Mouse (Mus musculus) kidney, adult 2 months (tissue): ENCODE data around the gene Iqcf5. TPM values are rescaled to one million over a fixed set of nuclear protein-coding genes. Genes with fewer than 3 reads are reported as not detected.
A peak's percentile ranks its signal among the peaks of the same experiment; 100 is the strongest.

Source experiments
- DNase-seq: peaks from one replicate; pipeline ENCODE4 v3.0.0; 2021
- H3K27ac ChIP-seq: fragments of 200-500 bp; 2 replicates; pipeline ENCODE4 v1.5.1; 2012; ENCODE audit warnings: low read depth, low read length, control low read depth, inconsistent platforms; ENCODE audit not compliant: insufficient read depth
- H3K27me3 ChIP-seq: fragments of 200-500 bp; replicated peaks from 2 replicates; pipeline ENCODE4 v1.6.1; 2012; ENCODE audit warnings: mild to moderate bottlenecking, moderate library complexity, low read length, inconsistent platforms; ENCODE audit not compliant: control insufficient read depth, insufficient read depth
- H3K36me3 ChIP-seq: fragments of 200-500 bp; 2 replicates; pipeline ENCODE4 v1.6.1; 2012; ENCODE audit warnings: mild to moderate bottlenecking, moderate library complexity, low read length, inconsistent platforms; ENCODE audit not compliant: control insufficient read depth, insufficient read depth
- H3K4me1 ChIP-seq: fragments of 200-500 bp; 2 replicates; pipeline ENCODE4 v1.6.1; 2011; ENCODE audit warnings: low read length; ENCODE audit not compliant: control insufficient read depth, insufficient read depth
- H3K4me3 ChIP-seq: fragments of 200-500 bp; 2 replicates; pipeline ENCODE4 v1.5.1; 2011; ENCODE audit warnings: mild to moderate bottlenecking, low read depth, low read length, control low read depth; ENCODE audit not compliant: insufficient read depth
- CTCF ChIP-seq: fragments of 200-500 bp; conservative IDR thresholded peaks from 2 replicates; pipeline ENCODE4 v1.5.1; 2011; ENCODE audit warnings: low read depth, mild to moderate bottlenecking, control low read depth, low read length, moderate library complexity, mixed read lengths; ENCODE audit not compliant: insufficient read depth, insufficient read length
- POLR2A ChIP-seq: fragments of 200-500 bp; IDR thresholded peaks from one replicate; pipeline ENCODE4 v1.6.1; 2011; ENCODE audit warnings: low read depth, low read length, control low read depth
- WGBS: fragments of 180-500 bp; shearing (Covaris S2); methylation state at CpG from one replicate; pipeline ENCODE4 v1.1.7; 2018; 5-methylcytosine and 5-hydroxymethylcytosine counted together
- polyA plus RNA-seq: library from polyadenylated mRNA; depleted of rRNA; stranded (reverse); fragments of >200 nt; gene quantifications from 2 replicates; pipeline ENCODE4 v1.2.3, GENCODE M21; 2012

Gene Iqcf5
- polyA plus RNA-seq, 1 experiment = 0.39 TPM

- peaks cover 18% of the 10 kb centered on the region for H3K4me1 ChIP-seq
- no peaks in the 10 kb centered on the region for H3K36me3 ChIP-seq
- H3K27me3 ChIP-seq = no peaks in the 10 kb centered on the region
- WGBS = 64% methylated on average over 10 of the region's 10 CpGs
- H3K27ac ChIP-seq = peak within 1 kb of the TSS; percentile 81
- TF ChIP-seq CTCF (no peak), POLR2A (no peak)
- DNase-seq = no peak
- H3K4me3 ChIP-seq = peak within 1 kb of the TSS; percentile 40
Observed at GRCm38 (mm10) chr9:106475663-106476001, 38.7 kb upstream of the Iqcf5 start, which contains the start of gene Rrp9. Gene Rrp9 (plus strand): TSS chr9:106475963.

- WGBS = 6% methylated on average over 16 of the region's 16 CpGs
- Histone ChIP-seq H3K27ac (peak overlapping the region; percentile 81), H3K4me1 (peaks cover 18% of the 10 kb centered on the region), H3K4me3 (peak overlapping the region; percentile 40), H3K27me3 (no peaks in the 10 kb centered on the region), H3K36me3 (no peaks in the 10 kb centered on the region)
- DNase-seq = peak; percentile 87
- TF ChIP-seq POLR2A = no peak
- no peak for TF ChIP-seq CTCF
Observed at GRCm38 (mm10) chr9:106476002-106476923, 38.1 kb upstream of the Iqcf5 start.

GRCm38 (mm10) chr9:106476924-106477484 lies 37.4 kb upstream of the Iqcf5 start, which contains the start of gene Parp3:
Gene Parp3 (minus strand): TSS chr9:106476949.
- Histone ChIP-seq H3K27ac (peak within 1 kb of the TSS; percentile 81), H3K36me3 (no peaks in the 10 kb centered on the region), H3K4me1 (peaks cover 18% of the 10 kb centered on the region), H3K27me3 (no peaks in the 10 kb centered on the region), H3K4me3 (peak within 1 kb of the TSS; percentile 54)
- TF ChIP-seq POLR2A (no peak), CTCF (peak; percentile 96)
- DNase-seq = peak; percentile 100
- WGBS = under 1% methylated on average over 41 of the region's 41 CpGs

GRCm38 (mm10) chr9:106477649-106478048 lies 36.7 kb upstream of the Iqcf5 start:
- 1% methylated on average over 16 of the region's 16 CpGs for WGBS
- DNase-seq = no peak
- Histone ChIP-seq H3K4me3 (peak overlapping the region; percentile 54), H3K27ac (no peak overlapping the region), H3K36me3 (no peaks in the 10 kb centered on the region), H3K4me1 (peaks cover 18% of the 10 kb centered on the region), H3K27me3 (no peaks in the 10 kb centered on the region)
- no peak for TF ChIP-seq CTCF

GRCm38 (mm10) chr9:106478101-106478500 lies 36.3 kb upstream of the Iqcf5 start:
- Histone ChIP-seq H3K27ac (no peak overlapping the region), H3K27me3 (no peaks in the 10 kb centered on the region), H3K4me3 (peak overlapping the region; percentile 54), H3K4me1 (peaks cover 18% of the 10 kb centered on the region), H3K36me3 (no peaks in the 10 kb centered on the region; the same call in 1 of the 2 replicates)
- no peak for TF ChIP-seq CTCF
- no peak for TF ChIP-seq POLR2A
- 70% methylated on average over 9 of the region's 9 CpGs for WGBS
- no peak for DNase-seq

- TF ChIP-seq CTCF = no peak
- no peak for TF ChIP-seq POLR2A
- Histone ChIP-seq H3K4me3 (no peak overlapping the region), H3K27ac (no peak overlapping the region), H3K4me1 (peaks cover 10% of the 10 kb centered on the region), H3K27me3 (no peaks in the 10 kb centered on the region), H3K36me3 (peaks cover 2% of the 10 kb centered on the region)
- DNase-seq = no peak
- WGBS = 91% methylated on average over 7 of the region's 7 CpGs
Observed at GRCm38 (mm10) chr9:106480541-106480940, 33.8 kb upstream of the Iqcf5 start.

- 71% methylated on average over 15 of the region's 15 CpGs for WGBS
- TF ChIP-seq POLR2A (no peak), CTCF (no peak)
- H3K36me3 ChIP-seq = peaks cover 2% of the 10 kb centered on the region
Observed at GRCm38 (mm10) chr9:106481075-106481474, 33.3 kb upstream of the Iqcf5 start.

More at GRCm38 (mm10) chr9:106481075-106481474, 33.3 kb upstream of the Iqcf5 start:
- H3K4me3 ChIP-seq = no peak overlapping the region
- H3K27me3 ChIP-seq = no peaks in the 10 kb centered on the region
- H3K4me1 ChIP-seq = peaks cover 5% of the 10 kb centered on the region; the same call in 1 of the 2 replicates
- no peak overlapping the region for H3K27ac ChIP-seq
- DNase-seq = no peak
